Mouse (Mus musculus): ENCODE results near the gene Gdf11.

Gene Gdf11

GRCm38 (mm10) chr10:128919966-128920365 is 28.4 kb upstream of the Gdf11 start:
- no peak for DNase-seq (ENCODE audit: low read depth, low spot score)

GRCm38 (mm10) chr10:128919203-128919631 is 27.7 kb upstream of the Gdf11 start:
- DNase-seq (ENCODE audit: low read depth, low spot score) = no peak

GRCm38 (mm10) chr10:128918246-128918645 is 26.7 kb upstream of the Gdf11 start:
- DNase-seq (ENCODE audit: low read depth, low spot score) = no peak

GRCm38 (mm10) chr10:128917400-128917799 is 25.9 kb upstream of the Gdf11 start:
- no peak for DNase-seq (ENCODE audit: low read depth, low spot score)

- DNase-seq (ENCODE audit: low read depth, low spot score) = no peak
These were observed 25.1 kb upstream of the Gdf11 start for GRCm38 (mm10) chr10:128916665-128917064.

- no peak for DNase-seq (ENCODE audit: low read depth, low spot score)
These were observed 24.0 kb upstream of the Gdf11 start for GRCm38 (mm10) chr10:128915550-128915949.

- no peak for DNase-seq (ENCODE audit: low read depth, low spot score)
These were observed 22.2 kb upstream of the Gdf11 start for GRCm38 (mm10) chr10:128913696-128914095.

- peak; percentile 94 for DNase-seq (ENCODE audit: low read depth, low spot score)
These were observed 21.7 kb upstream of the Gdf11 start for GRCm38 (mm10) chr10:128913219-128913618.

- DNase-seq (ENCODE audit: low read depth, low spot score) = no peak
These were observed 21.3 kb upstream of the Gdf11 start for GRCm38 (mm10) chr10:128912791-128913190.

- no peak for DNase-seq (ENCODE audit: low read depth, low spot score)
These were observed 20.8 kb upstream of the Gdf11 start for GRCm38 (mm10) chr10:128912268-128912667.

- DNase-seq (ENCODE audit: low read depth, low spot score) = no peak
These were observed 19.9 kb upstream of the Gdf11 start for GRCm38 (mm10) chr10:128911430-128911829.

- peak; percentile 56 for DNase-seq (ENCODE audit: low read depth, low spot score)
These were observed 18.7 kb upstream of the Gdf11 start for GRCm38 (mm10) chr10:128910066-128910841.

GRCm38 (mm10) chr10:128909567-128910028 is 18.1 kb upstream of the Gdf11 start:
- peak; percentile 87 for DNase-seq (ENCODE audit: low read depth, low spot score)

GRCm38 (mm10) chr10:128908778-128909448 is 17.4 kb upstream of the Gdf11 start:
- DNase-seq (ENCODE audit: low read depth, low spot score) = peak; percentile 50

GRCm38 (mm10) chr10:128904812-128905211 is 13.3 kb upstream of the Gdf11 start:
- DNase-seq (ENCODE audit: low read depth, low spot score) = no peak

GRCm38 (mm10) chr10:128902409-128902988 is 11.0 kb upstream of the Gdf11 start:
- no peak for DNase-seq (ENCODE audit: low read depth, low spot score)

- DNase-seq (ENCODE audit: low read depth, low spot score) = peak; percentile 52
These were observed 9.9 kb upstream of the Gdf11 start for GRCm38 (mm10) chr10:128901409-128901808.

- DNase-seq (ENCODE audit: low read depth, low spot score) = peak; percentile 94
These were observed 9.2 kb upstream of the Gdf11 start, which contains the start of gene Cd63 for GRCm38 (mm10) chr10:128900698-128901097. Gene Cd63 (plus strand): TSS chr10:128900989.

GRCm38 (mm10) chr10:128899759-128900490 is 8.4 kb upstream of the Gdf11 start:
- DNase-seq (ENCODE audit: low read depth, low spot score) = no peak

- DNase-seq (ENCODE audit: low read depth, low spot score) = no peak
These were observed 6.0 kb upstream of the Gdf11 start for GRCm38 (mm10) chr10:128897501-128897900.

GRCm38 (mm10) chr10:128896807-128897206 is 5.3 kb upstream of the Gdf11 start:
- no peak for DNase-seq (ENCODE audit: low read depth, low spot score)

All from R1 (cell line).